Mouse (Mus musculus) left cerebral cortex, postnatal 10 days (tissue): ENCODE data around the gene Nrarp. TPM values are rescaled to one million over a fixed set of nuclear protein-coding genes. Genes with fewer than 3 reads are reported as not detected.

Experiments
- DNase-seq, 2 experiments: peaks; one replicate each; pipeline ENCODE4 v3.0.0; 2021 to 2022; ENCODE audit warnings: low spot score in 2 of 2, mixed read lengths in 1 of 2; ENCODE audit errors: extremely low spot score in 1 of 2
- intact Hi-C: fragments of 180-260 bp; cut with DNase I; formaldehyde crosslinking; loops from one replicate; pipeline ENCODE4 v1.15.1; 2025
- total RNA-seq, 2 experiments: library from RNA; stranded (reverse); gene quantifications; 2 replicates each; pipeline ENCODE4 v1.2.3; 2021

Nrarp gene
- total RNA-seq, 2 experiments from 2014 or later: 34.5 to 41.9 TPM

GRCm38 (mm10) chr2:25171769-25172153, 8.8 kb upstream of the Nrarp start:
- no peak for DNase-seq

GRCm38 (mm10) chr2:25172629-25173028, 7.9 kb upstream of the Nrarp start:
- DNase-seq: no peak
- intact Hi-C loops: no loop called here

More at GRCm38 (mm10) chr2:25171769-25172153, 8.8 kb upstream of the Nrarp start:
- intact Hi-C loops: no loop called here

GRCm38 (mm10) chr2:25173821-25174220, 6.7 kb upstream of the Nrarp start:
- DNase-seq: no peak
- intact Hi-C loops: no loop called here

GRCm38 (mm10) chr2:25174866-25175689, 5.5 kb upstream of the Nrarp start:
- DNase-seq: no peak
- intact Hi-C loops: no loop called here

- no peak for DNase-seq
- intact Hi-C loops: no loop called here
Observed at GRCm38 (mm10) chr2:25175690-25176078, 4.9 kb upstream of the Nrarp start.

DNA sequence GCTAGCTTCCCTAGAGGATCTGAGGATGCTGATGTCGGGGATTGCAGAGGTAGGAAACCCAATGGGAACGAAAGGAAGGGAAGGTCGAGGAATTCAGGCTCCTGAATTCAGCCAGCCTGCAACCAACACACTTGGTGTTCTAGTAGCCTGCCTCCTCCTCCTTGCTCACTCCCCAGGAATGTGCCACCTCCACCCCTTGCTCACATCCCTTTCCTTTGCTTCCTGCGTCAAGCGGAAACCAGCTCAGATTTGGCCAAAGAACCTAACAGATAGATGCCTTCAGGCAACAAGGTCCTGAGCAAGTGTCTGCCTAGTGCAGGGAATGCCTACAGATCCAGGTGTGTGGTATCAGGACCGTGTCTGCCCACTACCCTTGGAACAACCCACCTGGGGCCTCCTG, 4.0 kb upstream of the Nrarp start:
- no peak for DNase-seq
- intact Hi-C loops: no loop called here

GRCm38 (mm10) chr2:25177076-25177475, 3.5 kb upstream of the Nrarp start:
- intact Hi-C loops: no loop called here
- no peak for DNase-seq

DNA sequence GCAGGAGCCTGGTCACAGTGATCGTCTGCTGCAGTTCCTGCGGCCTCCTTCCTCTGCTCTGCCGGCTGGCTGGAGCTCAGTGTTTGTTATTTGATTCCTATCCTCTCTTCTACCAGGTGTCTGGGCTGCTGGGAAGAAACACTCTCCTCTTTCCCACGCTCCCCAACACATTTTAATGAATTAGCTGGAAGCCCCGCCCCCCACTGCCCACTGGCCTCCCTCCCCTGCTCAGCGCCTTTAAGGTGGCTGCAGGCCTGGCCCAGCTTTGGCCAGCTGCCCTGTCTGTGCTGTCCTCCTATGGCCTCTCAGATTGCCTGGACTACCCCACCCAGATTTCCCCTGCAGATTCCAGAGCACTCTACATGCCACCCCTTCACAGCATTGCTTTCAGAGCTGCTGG, 2.9 kb upstream of the Nrarp start:
- intact Hi-C loops: no loop called here
- DNase-seq: peak; percentile 59 to 89

DNA sequence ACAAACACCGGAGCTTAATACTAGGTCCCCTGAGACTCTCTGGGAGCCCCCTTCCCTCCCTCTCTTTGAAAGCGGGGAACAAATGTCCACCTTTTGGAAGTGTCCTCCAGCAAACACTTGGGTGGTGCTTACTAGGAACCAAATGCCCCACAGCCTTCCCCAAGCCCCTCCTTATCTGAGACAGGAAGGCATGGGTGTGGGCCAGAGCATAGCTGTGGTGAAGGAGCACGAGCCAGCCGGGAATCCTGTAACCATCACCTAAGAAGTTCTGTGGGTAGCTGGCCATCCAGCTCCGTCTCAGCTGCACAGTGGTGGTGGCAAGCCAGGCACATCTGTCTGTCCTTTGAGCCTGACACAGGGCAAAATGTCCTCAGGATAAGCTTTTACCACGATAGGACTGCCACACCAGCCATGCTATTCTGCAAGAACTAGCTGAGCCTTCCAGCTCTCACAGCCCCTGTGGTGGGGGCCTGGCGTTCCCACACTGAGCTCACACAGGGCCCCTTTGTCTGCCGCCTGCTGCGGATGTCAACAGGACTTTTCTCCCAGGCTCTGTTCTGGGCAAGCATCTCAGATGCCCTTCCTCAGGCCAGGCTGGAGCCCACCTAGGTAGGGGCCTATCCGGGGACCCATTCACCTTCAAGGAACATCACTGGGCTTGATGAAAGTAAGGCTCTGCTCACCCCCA, 2.1 kb upstream of the Nrarp start:
- intact Hi-C loops: no loop called here
- DNase-seq: peak; percentile 61 to 66

DNA sequence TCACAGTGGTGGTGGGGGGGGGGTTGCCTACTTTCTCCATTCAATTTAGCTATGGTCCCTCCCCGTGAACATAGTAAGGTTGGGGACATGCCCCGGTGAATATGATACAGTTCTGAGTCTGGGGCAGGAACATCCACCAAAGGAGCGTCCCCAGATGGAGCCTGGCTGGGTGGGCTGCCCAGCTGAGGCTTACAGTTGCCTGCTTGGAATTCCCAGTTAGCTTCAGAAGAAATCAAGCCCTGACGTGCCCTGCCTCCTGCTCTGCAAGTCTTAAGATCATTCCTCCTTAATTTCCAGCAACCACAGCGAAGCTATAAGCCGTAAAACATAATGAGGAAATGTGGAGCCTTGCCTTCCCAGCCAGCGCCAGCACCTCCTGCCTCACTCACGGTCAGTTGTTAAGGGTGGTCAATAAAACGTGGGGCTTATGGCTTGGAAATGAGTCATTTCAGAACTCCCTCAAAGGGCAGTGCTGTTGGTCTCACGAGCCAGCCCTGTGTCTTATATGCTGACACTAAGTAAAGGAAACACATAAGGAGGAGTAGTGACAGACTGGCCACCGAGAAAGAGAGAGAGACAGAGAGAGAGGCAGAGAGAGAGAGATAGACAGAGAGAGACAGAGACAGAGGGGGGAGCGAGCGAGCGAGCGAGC, 866 bp upstream of the Nrarp start:
- DNase-seq: no peak

GRCm38 (mm10) chr2:25180973-25181890, 674 bp downstream of the Nrarp start:
- DNase-seq: peak; percentile 34 to 83
- intact Hi-C loops: no loop called here

More for the DNA sequence above, 866 bp upstream of the Nrarp start:
- intact Hi-C loops: no loop called here

DNA sequence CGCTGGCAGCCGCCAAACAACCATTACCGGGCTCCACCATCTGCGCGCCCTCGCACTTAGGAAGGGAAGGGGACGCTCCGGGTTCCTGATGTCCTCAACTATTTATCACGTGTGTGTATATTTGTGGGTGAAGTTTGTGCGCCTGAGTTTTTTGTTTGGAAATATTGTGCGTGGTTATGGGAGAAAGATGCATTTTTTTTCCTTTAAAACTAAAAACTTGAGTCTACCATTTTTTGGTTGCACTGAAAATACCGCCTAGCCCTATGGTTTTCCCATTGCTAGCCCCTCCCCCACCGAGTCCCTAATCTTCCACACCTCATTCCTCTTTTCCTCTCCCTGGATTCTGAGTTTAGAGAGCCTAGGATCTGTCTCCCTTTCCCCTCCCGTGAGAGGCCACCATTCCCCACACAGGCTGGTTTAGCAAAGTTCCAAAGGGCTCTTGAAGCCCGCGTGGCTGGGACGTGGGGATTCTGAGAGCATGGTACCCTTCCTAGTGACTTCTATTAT, 1.4 kb downstream of the Nrarp start:
- intact Hi-C loops: no loop called here

GRCm38 (mm10) chr2:25182664-25183063, 2.1 kb downstream of the Nrarp start:
- intact Hi-C loops: no loop called here
- DNase-seq: peak; percentile 38 to 66

More for the DNA sequence above, 1.4 kb downstream of the Nrarp start:
- no peak for DNase-seq

GRCm38 (mm10) chr2:25183336-25183735, 2.8 kb downstream of the Nrarp start:
- intact Hi-C loops: no loop called here
- no peak for DNase-seq

DNA sequence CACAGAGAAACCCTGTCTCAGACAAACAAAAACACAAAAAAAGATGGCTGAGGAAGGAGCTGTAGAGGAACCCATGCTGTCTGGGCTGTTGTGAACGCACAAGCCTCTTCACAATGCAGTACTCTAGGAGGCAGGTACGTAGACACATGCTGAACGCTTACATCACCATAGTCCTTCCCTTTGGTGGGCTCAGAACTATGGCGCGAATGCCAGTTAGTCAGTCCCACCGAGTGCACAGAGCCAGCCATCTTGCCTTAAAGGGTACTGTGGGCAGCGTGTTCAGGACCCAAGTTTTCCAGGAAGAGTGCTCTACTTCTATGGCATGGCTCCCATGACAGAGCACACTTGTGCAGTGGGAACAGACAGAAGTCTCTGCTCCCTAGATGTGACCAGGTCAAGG, 3.9 kb downstream of the Nrarp start:
- intact Hi-C loops: no loop called here
- DNase-seq: no peak

GRCm38 (mm10) chr2:25185625-25186574, 5.3 kb downstream of the Nrarp start:
- peak in 1 of 2 experiments; percentile 84 for DNase-seq
- intact Hi-C loops: loop anchor here (5.0 kb wide), 3 partner anchors 59 to 214 kb away; partner anchors contain the start of gene Noxa1

GRCm38 (mm10) chr2:25186575-25186930, 6.0 kb downstream of the Nrarp start:
- intact Hi-C loops: loop anchor here (5.0 kb wide), 3 partner anchors 59 to 214 kb away; partner anchors contain the start of gene Noxa1

More at GRCm38 (mm10) chr2:25186575-25186930, 6.0 kb downstream of the Nrarp start:
- no peak for DNase-seq
